Mouse (Mus musculus): Measurements from ENCODE around the gene Chrna5. TPM values are rescaled to one million over a fixed set of nuclear protein-coding genes. Genes with fewer than 3 reads are reported as not detected.
A peak's percentile ranks its signal among the peaks of the same experiment; 100 is the strongest.
"Not testable (repeated sequence)": the region's sequence is repeated elsewhere in the genome, so short reads cannot be mapped to it uniquely, and the experiment has no call there.

The Chrna5 gene
- 0.05 TPM in 1 of 2 replicates, not detected in the other for polyA plus RNA-seq (2015; fragmentation: Nextera tagmentation; extraction: Ambion mirVana)

DNA sequence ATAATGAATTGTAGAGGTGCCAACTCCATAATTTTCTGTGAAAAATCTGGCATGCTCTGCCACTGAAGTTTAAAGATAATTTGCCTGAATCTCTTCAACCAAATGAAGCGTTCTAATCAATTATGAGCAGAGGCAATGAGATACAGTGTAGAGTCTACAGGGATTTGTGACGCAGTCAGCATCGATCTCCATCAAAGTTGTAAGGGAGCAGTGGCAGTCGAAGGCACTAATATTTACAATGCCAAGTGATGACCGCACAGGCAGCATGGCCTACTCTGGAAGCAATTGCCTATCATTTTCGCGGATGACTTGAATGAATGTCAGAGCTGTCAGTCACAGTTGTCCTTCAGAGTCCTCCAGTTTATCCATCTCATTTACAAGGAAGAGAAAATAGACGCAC, at the start of gene Chrna5:
Gene Chrna5 (plus strand): TSS at position 207 of the 400 bp plus-strand sequence.
- Histone ChIP-seq H3K36me3 (replicated peaks) (no peaks in the 10 kb centered on the region), H3K9ac (no peak within 1 kb of the TSS), H3K9me3 (replicated peaks) (no peaks in the 10 kb centered on the region), H3K27me3 (peaks cover 73% of the 10 kb centered on the region), H3K4me2 (peak within 1 kb of the TSS; percentile 80), H3K4me3 (replicated peaks) (peak within 1 kb of the TSS; percentile 55), H3K4me1 (replicated peaks) (peaks cover 11% of the 10 kb centered on the region), H3K27ac (replicated peaks) (no peak within 1 kb of the TSS)
- ATAC-seq (ENCODE audit: insufficient read depth) = no peak
- WGBS (ENCODE audit: insufficient replicate concordance) = 56% methylated on average over 8 of the region's 8 CpGs

DNA sequence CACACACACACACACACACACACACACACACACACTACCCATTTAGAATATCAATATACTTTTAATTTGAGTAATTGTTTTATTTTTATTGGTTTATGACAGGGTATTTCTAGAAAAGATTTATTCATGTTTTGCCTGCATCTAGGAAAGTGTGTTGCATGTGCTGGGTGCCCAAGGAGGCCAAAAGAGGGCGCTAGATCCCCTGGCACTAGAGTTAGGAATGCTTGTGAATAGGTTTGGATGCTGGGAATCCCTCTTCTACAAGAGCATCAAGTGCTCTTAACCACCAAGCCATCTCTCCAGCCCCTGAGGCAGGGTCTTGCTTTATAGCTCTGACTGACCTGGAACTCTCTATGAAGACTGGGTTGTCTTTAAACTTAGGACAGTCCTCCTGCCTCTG, 48.9 kb upstream of the Chrna5 start:
- Histone ChIP-seq H3K27ac (replicated peaks) (no peak overlapping the region), H3K4me2 (no peak overlapping the region), H3K9me3 (replicated peaks) (no peaks in the 10 kb centered on the region), H3K9ac (no peak overlapping the region), H3K36me3 (replicated peaks) (no peaks in the 10 kb centered on the region), H3K4me1 (replicated peaks) (no peaks in the 10 kb centered on the region), H3K27me3 (no peaks in the 10 kb centered on the region), H3K4me3 (replicated peaks) (no peak overlapping the region)
- WGBS (ENCODE audit: insufficient replicate concordance) = 7% methylated on average over 1 of the region's 1 CpGs
- ATAC-seq (ENCODE audit: insufficient read depth) = no peak

DNA sequence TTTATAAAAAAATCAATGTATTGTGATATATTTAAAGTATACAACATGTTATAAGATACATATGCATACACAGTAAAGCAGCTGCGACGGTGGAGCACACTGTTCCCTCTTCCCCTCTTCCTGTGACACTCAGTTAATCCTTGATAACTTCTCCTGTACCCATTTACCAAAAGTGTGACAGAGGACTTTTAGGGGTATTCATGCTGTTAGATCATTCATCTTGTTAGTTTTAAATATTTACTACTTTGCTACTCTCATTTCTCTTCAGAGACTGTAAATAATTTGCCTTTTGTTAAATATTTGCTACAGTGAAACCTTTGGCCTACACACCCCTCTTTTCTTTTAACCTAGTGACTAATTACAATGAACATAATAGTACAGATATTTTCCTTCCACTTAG, 48.3 kb upstream of the Chrna5 start:
- H3K4me2 ChIP-seq = no peak overlapping the region
- no peaks in the 10 kb centered on the region for H3K9me3 ChIP-seq (replicated peaks)
- no peak overlapping the region for H3K4me3 ChIP-seq (replicated peaks)
- WGBS (ENCODE audit: insufficient replicate concordance) = 70% methylated on average over 2 of the region's 2 CpGs
- H3K27ac ChIP-seq (replicated peaks) = no peak overlapping the region
- H3K4me1 ChIP-seq (replicated peaks) = no peaks in the 10 kb centered on the region
- no peaks in the 10 kb centered on the region for H3K27me3 ChIP-seq
- no peak for ATAC-seq (ENCODE audit: insufficient read depth)
- no peak overlapping the region for H3K9ac ChIP-seq
- no peaks in the 10 kb centered on the region for H3K36me3 ChIP-seq (replicated peaks)

DNA sequence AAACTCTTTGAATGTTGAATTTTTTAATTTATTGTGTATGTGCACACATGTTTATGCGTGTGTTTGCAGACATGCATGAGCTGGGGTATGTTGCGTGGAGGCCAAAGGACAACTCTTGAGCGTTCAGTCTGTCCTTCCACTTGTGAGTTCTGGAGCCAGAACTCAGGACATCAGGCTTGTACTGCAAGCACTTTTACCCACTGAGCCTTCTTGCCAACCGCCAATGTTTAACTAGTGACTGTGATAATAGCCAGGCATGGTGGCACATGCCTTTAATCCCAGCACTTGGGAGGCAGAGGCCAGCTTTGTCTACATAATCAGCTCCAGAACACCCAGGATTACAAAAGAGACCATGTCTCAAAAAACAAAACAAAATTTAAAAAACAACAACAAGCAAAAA, 38.6 kb upstream of the Chrna5 start:
- ATAC-seq (ENCODE audit: insufficient read depth) = no peak
- no peak overlapping the region for H3K4me2 ChIP-seq
- H3K27me3 ChIP-seq = no peaks in the 10 kb centered on the region
- no peak overlapping the region for H3K4me3 ChIP-seq (replicated peaks)
- 80% methylated on average over 4 of the region's 4 CpGs for WGBS (ENCODE audit: insufficient replicate concordance)
- H3K36me3 ChIP-seq (replicated peaks) = no peaks in the 10 kb centered on the region
- H3K27ac ChIP-seq (replicated peaks) = no peak overlapping the region
- H3K9ac ChIP-seq = no peak overlapping the region
- no peaks in the 10 kb centered on the region for H3K9me3 ChIP-seq (replicated peaks)
- H3K4me1 ChIP-seq (replicated peaks) = no peaks in the 10 kb centered on the region

DNA sequence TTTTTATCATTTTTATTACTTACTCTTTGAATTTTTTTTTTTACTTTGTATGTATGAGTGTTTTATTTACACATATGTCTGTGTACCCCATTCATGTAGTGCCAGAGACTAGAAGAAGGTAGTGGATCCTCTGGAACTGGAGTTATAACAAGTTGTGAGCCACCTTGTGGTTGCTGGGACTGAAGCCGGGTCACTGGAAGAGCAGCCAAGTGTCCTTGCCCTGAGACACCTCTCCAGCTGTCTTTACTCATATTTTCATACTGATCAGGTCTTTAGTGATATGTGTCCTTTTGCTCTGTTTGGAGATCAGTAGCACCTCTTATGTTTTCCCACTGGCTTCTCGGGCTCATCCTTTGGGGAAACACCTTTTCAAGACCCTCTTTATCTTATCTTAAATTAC, 36.2 kb upstream of the Chrna5 start:
- no peaks in the 10 kb centered on the region for H3K27me3 ChIP-seq
- no peak overlapping the region for H3K4me3 ChIP-seq (replicated peaks)
- no peak overlapping the region for H3K27ac ChIP-seq (replicated peaks)
- H3K36me3 ChIP-seq (replicated peaks) = no peaks in the 10 kb centered on the region
- H3K4me2 ChIP-seq = no peak overlapping the region
- 51% methylated on average over 2 of the region's 2 CpGs for whole genome bisulfite sequencing (ENCODE audit: insufficient replicate concordance)
- no peaks in the 10 kb centered on the region for H3K9me3 ChIP-seq (replicated peaks)
- ATAC-seq (ENCODE audit: insufficient read depth) = no peak
- H3K9ac ChIP-seq = no peak overlapping the region
- no peaks in the 10 kb centered on the region for H3K4me1 ChIP-seq (replicated peaks)

DNA sequence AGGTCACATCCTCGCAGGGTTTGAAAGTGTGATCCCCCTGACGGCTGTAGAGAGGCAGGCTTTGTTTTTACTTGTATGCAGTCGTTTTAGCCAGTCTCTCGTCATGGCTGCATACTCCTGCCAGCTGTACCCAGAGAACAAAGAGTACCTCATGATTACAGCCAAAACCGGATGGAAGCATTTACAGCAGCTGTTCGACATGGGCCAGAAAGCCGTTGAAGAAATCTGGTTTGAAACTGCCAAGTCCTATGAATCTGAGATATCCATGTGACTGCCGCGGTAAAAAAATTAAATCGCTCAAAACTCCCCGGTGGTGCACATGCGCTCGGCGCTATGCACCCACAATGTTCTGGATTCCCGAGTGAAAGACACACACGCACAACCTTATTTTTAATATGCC, 34.4 kb upstream of the Chrna5 start:
- Histone ChIP-seq H3K27ac (replicated peaks) (no peak overlapping the region), H3K4me2 (no peak overlapping the region), H3K36me3 (replicated peaks) (no peaks in the 10 kb centered on the region), H3K4me3 (replicated peaks) (no peak overlapping the region), H3K4me1 (replicated peaks) (peaks cover 5% of the 10 kb centered on the region), H3K9me3 (replicated peaks) (no peaks in the 10 kb centered on the region), H3K27me3 (no peaks in the 10 kb centered on the region), H3K9ac (no peak overlapping the region)
- 65% methylated on average over 16 of the region's 16 CpGs for WGBS (ENCODE audit: insufficient replicate concordance)
- no peak for ATAC-seq (ENCODE audit: insufficient read depth)

DNA sequence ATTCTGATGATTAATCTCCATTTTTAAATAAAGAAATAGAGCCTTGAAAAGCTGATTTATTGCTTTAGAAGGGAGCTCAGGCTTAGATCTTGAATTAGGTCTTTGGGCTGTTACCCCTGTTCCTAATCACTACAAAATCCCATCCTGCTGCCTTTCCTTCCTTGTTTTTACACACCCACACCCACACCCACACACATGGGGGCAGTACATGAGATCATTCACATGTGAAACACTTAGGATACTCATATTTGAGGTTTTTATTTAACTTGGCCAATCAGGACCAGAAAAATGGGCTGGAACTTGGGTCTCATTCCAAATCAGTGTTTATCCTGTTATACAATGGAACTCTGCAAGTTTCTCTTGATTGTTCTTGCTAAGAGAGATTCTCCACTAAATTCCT, 31.2 kb upstream of the Chrna5 start:
- Histone ChIP-seq H3K4me3 (replicated peaks) (no peak overlapping the region), H3K9ac (no peak overlapping the region), H3K4me1 (replicated peaks) (peaks cover 28% of the 10 kb centered on the region), H3K9me3 (replicated peaks) (no peaks in the 10 kb centered on the region), H3K36me3 (replicated peaks) (peaks cover 26% of the 10 kb centered on the region), H3K27me3 (no peaks in the 10 kb centered on the region), H3K27ac (replicated peaks) (no peak overlapping the region), H3K4me2 (no peak overlapping the region)
- ATAC-seq (ENCODE audit: insufficient read depth) = no peak

DNA sequence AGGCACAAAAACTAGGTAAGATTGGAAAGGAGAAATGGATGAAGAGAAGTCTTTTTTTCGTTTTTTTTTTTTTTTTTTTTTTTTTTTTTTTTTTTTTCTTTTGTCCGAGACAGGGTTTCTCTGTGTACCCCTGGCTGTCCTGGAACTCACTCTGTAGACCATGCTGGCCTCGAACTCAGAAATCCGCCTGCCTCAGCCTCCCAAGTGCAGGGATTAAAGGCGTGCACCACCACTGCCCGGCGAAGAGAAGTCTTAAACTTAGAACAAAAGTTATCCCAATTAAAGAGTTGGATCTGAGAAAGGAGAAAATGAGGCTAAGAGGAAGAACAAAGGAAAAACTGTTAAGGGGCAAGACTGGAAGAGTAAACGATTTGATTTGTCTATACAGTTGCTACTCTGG, 30.5 kb upstream of the Chrna5 start:
- peak overlapping the region; percentile 72 for H3K4me2 ChIP-seq
- peak overlapping the region; percentile 90 for H3K9ac ChIP-seq
- H3K9me3 ChIP-seq (replicated peaks); H3K27me3 ChIP-seq; ATAC-seq (ENCODE audit: insufficient read depth): not testable (repeated sequence)
- peaks cover 28% of the 10 kb centered on the region for H3K4me1 ChIP-seq (replicated peaks)
- WGBS (ENCODE audit: insufficient replicate concordance) = 20% methylated on average over 8 of the region's 8 CpGs
- peak overlapping the region; percentile 92 for H3K4me3 ChIP-seq (replicated peaks)
- H3K27ac ChIP-seq (replicated peaks) = peak overlapping the region; percentile 20; the same call in 1 of the 2 replicates
- peaks cover 31% of the 10 kb centered on the region for H3K36me3 ChIP-seq (replicated peaks)

DNA sequence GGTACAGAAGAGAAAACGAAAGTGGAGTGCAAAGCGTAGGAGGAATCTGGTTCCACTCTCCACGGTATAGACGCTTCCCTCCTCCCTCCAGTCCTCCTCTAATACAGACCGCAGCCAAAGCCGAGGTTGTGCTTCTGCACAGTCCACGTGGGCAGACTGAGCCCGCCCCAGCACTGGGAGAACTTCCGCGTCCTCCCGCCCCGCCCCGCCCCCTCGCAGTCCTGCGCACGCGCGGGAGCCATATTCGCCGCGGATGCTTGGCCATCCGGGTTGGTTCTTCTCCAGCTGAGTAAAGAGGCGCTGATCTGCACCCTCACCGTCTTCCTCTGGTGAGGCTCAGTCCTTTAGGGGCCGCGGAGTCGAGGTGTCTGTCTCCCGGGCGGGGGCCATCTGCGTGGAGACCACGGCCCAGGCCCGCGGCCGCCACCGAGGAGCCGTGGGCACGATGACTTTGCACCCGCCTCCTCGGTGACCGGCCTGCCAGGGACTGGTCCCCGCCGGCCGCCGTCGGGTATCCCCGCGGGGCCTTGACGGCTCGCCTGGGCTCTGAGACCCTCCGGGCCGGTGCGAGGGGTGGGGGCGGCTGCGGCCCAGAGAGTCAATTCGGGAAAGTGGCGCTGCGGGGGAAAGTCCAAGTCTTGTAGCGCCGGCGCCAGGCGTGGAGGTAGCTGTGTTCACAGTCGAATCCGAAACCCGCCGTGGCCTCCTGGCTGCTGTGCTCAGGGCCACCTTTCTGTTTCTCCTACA, 29.9 kb upstream of the Chrna5 start, which contains the start of the genes Psma4 and AY074887:
Gene Psma4 (plus strand): TSS at position 216 of the 747 bp plus-strand sequence.
Gene AY074887 (minus strand): TSS at position 424 of the 747 bp plus-strand sequence.
- peak within 1 kb of the TSS; percentile 82 for H3K27ac ChIP-seq (replicated peaks)
- H3K36me3 ChIP-seq (replicated peaks) = peaks cover 37% of the 10 kb centered on the region
- peak within 1 kb of the TSS; percentile 92 for H3K4me3 ChIP-seq (replicated peaks)
- H3K9ac ChIP-seq = peak within 1 kb of the TSS; percentile 90
- peak within 1 kb of the TSS; percentile 72 for H3K4me2 ChIP-seq
- peaks cover 28% of the 10 kb centered on the region for H3K4me1 ChIP-seq (replicated peaks)
- peak; percentile 98 for ATAC-seq (ENCODE audit: insufficient read depth)
- H3K27me3 ChIP-seq = no peaks in the 10 kb centered on the region
- WGBS (ENCODE audit: insufficient replicate concordance) = under 1% methylated on average over 65 of the region's 65 CpGs
- no peaks in the 10 kb centered on the region for H3K9me3 ChIP-seq (replicated peaks)

DNA sequence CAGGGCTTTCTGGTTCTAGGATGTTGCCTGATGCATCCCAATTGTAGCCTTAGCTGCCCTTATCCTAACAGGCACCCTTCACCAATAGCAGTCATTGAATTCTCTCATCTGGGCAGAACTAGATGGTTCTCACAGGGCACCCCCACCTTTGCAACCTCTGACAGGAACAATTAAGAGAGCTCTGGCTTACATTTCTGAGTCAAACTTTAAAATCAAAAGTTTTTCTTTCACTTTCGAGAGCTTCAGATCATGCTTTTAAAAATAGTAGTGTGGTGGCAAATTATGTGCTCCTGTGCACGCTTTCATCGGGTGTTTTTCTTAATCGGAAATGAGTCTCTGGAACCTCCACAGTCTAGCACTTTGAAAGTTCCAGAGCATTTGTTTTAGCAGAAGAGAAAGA, 19.6 kb upstream of the Chrna5 start:
- Histone ChIP-seq H3K9ac (no peak overlapping the region), H3K4me1 (replicated peaks) (no peaks in the 10 kb centered on the region), H3K27me3 (no peaks in the 10 kb centered on the region), H3K4me3 (replicated peaks) (no peak overlapping the region), H3K27ac (replicated peaks) (no peak overlapping the region), H3K36me3 (replicated peaks) (peaks cover 33% of the 10 kb centered on the region), H3K9me3 (replicated peaks) (no peaks in the 10 kb centered on the region), H3K4me2 (no peak overlapping the region)
- ATAC-seq (ENCODE audit: insufficient read depth) = no peak
- 84% methylated on average over 4 of the region's 4 CpGs for WGBS (ENCODE audit: insufficient replicate concordance)

DNA sequence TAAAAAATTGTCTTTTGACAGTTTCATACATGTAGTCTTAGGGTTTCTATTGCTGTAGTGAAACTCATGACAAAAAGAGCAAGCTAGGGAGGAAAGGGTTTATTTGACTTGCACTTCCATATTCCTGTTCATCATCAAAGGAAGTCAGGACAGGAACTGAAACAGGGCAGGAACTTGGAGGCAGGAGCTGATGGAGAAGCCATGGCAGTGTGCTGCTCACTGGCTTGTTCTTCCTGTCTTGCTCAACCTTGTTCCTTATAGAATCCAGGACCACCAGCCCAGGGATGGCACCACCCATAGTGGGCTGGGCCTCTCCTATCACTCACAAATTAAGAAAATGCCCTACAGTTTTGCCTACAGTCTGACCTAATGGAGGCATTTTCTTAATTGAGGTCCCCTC, 17.0 kb upstream of the Chrna5 start:
- Histone ChIP-seq H3K4me1 (replicated peaks) (no peaks in the 10 kb centered on the region), H3K9me3 (replicated peaks) (no peaks in the 10 kb centered on the region), H3K36me3 (replicated peaks) (peaks cover 8% of the 10 kb centered on the region), H3K4me2 (no peak overlapping the region), H3K27ac (replicated peaks) (no peak overlapping the region), H3K4me3 (replicated peaks) (no peak overlapping the region), H3K9ac (no peak overlapping the region), H3K27me3 (no peaks in the 10 kb centered on the region)
- no peak for ATAC-seq (ENCODE audit: insufficient read depth)

Data from liver, embryonic 15.5 days (tissue).